Mouse (Mus musculus) gastrocnemius, adult 18-20 months (tissue): Measurements from ENCODE around the gene Gpr156. TPM values are rescaled to one million over a fixed set of nuclear protein-coding genes. Genes with fewer than 3 reads are reported as not detected.
"Not testable (repeated sequence)": the region's sequence is repeated elsewhere in the genome, so short reads cannot be mapped to it uniquely, and the experiment has no call there.

ENCODE experiments used
- DNase-seq: peaks from one replicate; pipeline ENCODE4 v3.0.0; 2021; ENCODE audit warnings: low spot score
- total RNA-seq, 2 experiments: library from RNA; stranded (reverse); gene quantifications; 2 replicates each; pipeline ENCODE4 v1.2.3; 2021

Gpr156 gene
- total RNA-seq, 2 experiments from 2014 or later: not detected

- no peak for DNase-seq
Observed at GRCm38 (mm10) chr16:38000178-38000577, 83.9 kb downstream of the Gpr156 start.

DNA sequence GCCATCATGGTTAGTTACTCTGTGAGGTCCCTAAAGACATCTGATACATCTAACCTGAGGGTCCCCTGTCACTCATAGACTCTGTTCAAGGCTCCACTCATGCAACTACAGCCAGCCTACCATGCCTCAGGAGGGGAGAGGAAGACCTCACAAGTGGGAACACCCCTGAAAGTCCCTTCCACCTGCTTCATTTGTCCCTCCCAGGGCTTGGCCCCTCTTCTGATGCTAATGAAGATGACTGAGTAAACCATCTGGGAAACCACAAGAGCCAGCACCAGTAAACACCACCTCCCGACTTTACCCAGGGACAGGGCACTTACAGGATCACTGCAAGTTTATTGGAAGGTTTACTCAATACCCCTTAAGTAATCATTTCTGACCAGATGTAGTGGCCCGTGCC is 85.5 kb downstream of the Gpr156 start:
- DNase-seq: no peak

DNA sequence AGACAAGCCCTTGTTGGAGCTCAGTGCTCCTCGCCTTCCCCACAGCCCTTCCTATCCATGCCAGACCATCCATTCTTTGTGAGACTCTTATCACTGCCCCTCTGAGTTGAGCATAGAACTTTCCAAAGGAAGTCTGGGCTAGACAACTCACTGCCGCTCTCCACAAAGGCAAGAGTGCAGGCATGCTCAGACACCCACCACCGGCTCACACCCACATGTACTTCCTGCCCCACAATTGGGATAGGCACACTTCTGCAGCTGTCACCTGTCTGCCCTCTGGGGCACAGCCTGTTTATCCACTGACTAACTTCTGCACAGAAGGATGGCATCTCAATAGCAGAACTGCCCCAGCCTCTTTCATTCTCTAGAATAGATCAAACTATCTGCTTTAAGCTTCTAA is 86.2 kb downstream of the Gpr156 start:
- no peak for DNase-seq

- no peak for DNase-seq
Observed at GRCm38 (mm10) chr16:38004486-38005020, 88.3 kb downstream of the Gpr156 start.

GRCm38 (mm10) chr16:38005471-38005870 is 89.2 kb downstream of the Gpr156 start:
- no peak for DNase-seq

DNA sequence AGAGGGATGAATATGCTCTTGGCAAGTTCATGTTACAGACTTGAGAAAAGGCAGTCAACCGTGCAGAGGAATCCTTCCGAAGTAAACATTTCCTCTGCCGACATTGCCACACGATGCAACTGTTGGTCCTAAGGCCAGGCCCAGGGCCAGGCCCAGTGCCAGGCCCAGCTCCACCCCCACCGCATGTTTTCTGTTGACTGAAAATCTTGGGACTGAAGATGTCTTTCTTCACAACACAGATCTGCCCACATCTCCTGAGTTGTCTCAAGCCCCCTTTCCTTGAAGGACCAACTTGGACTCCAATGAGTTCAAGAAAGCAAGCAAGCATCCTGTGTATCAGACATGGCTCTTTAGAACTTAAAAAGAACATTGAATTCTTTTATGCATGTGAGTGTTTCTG is 92.1 kb downstream of the Gpr156 start:
- no peak for DNase-seq

DNA sequence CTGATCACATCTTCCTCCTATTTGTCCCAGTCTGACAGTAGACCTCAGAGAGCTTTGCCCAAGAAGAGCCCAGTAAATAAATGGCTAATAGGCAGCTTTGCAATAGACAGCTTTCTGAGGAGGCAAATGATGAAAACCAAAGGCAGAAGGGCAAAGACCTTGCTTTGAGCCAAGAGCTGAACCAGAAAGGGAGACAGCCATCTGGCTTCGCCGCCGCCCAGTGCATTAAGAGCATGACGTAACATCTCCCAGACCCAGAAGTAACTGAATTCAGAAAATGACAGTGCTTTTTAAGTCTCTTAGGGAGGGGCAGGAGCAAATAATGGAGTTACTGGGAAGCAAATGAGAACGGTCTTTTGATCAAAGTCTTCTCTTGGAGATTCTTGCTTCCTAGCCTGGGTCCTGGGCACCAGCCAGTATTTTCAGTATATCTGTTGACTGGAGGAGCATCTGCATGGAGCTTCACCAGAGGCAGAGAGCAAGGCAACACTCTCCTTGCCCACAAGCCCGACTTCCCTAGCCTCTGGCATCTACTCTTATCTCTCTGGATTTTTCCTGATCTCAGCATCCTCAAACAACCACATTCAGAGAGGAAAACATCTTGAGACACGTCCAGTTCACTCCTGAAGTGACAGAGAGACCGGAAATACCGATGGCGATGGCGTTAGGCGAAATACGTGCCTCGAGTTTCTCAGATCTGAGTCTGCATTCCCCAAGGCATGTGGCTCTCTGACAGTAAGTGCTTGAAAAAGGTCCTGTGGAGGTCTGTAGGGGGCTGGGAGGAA is 92.9 kb downstream of the Gpr156 start:
- DNase-seq: no peak

- DNase-seq: no peak
Observed at GRCm38 (mm10) chr16:38011486-38011885, 95.2 kb downstream of the Gpr156 start.

GRCm38 (mm10) chr16:38012382-38012781 is 96.1 kb downstream of the Gpr156 start:
- no peak for DNase-seq

- no peak for DNase-seq
Observed at GRCm38 (mm10) chr16:38012891-38013290, 96.6 kb downstream of the Gpr156 start.

DNA sequence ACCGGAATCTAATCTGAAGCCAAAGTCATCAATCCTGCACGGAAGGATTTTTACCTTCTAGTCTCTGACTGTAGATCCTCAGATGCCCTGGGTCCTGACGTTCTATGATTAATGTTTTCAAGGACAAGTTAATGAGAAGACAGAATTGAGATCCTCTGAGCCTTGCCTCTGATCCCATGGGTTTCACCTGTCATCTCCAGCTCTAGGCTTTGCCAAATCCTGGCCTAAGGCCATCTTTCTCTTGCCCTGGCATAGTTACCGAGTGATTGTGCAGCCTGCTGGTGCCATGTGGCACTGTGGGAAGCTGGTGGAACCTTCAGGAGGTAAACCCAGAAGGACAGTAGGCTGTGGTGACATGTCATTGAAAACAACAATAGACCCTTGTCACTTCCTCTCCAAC is 98.7 kb downstream of the Gpr156 start:
- no peak for DNase-seq

GRCm38 (mm10) chr16:38016928-38017524 is 100.7 kb downstream of the Gpr156 start:
- no peak for DNase-seq

GRCm38 (mm10) chr16:38017958-38018376 is 101.7 kb downstream of the Gpr156 start:
- DNase-seq: no peak

DNA sequence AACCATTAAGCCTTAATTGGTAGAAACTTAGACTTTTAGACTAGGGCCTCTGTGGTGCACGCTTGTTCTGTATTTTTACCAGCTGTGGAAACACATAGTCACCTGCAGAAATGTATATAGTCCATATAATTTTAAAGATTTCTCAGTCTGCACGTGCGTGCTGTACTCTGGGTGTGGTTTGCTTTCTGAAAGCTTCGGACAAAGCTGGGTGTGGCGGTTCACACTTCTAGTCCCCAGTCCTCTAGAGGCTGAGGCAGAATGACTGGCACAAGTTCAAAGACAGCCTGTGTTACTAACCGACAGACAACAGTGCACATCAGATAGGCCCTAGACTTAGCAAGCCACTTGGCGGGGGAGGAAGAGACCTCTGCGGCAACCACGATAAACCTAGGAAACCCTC is 116.3 kb downstream of the Gpr156 start:
- no peak for DNase-seq

DNA sequence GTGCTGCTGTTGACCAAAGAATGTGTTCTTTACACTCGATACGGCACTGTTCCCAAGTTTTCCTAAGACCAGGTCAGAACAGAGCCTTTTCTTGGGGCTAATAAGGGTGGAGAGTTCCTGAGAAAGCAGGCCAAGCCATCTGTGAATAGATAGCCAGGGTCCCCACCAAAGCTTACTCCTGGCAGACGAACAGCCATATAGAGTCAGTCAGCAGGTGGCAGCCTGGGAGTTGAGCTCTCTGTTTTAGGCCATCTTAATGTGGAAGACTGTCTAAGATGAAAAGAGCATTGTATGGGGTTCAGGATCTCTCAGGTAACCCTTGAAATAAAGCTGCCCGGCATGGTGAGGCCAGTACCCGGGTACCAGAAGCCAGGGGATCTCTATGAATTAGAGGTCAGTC is 116.8 kb downstream of the Gpr156 start:
- DNase-seq: no peak

GRCm38 (mm10) chr16:38038101-38038500 is 121.8 kb downstream of the Gpr156 start:
- DNase-seq: not testable (repeated sequence)

DNA sequence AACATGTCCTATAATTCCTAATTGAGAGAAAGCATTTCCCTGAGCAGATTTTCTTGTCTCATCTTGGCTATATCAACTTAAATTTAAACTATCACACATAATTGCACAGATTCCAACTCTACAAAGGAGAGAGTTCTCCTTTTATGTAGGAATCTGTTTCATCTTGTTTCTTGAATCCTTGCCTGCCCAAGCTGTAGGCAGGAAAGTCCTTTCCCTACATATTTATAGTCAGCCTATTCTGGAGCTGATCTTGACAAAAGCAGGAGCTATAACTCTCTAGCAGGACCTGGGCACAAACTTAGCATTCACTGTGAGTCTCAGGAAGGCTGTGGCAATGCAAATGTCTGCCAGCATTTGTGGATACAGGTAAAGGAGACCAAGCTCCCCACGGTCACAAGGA is 125.9 kb downstream of the Gpr156 start:
- no peak for DNase-seq

GRCm38 (mm10) chr16:38044551-38044950 is 128.3 kb downstream of the Gpr156 start:
- DNase-seq: no peak

- no peak for DNase-seq
Observed at GRCm38 (mm10) chr16:38047781-38048558, 131.7 kb downstream of the Gpr156 start.
